Mouse (Mus musculus) heart, postnatal 0 days (tissue): Measurements from ENCODE around the gene Spock1. TPM values are rescaled to one million over a fixed set of nuclear protein-coding genes. Genes with fewer than 3 reads are reported as not detected.

ENCODE experiments used
- ATAC-seq: fragments of 200-750 bp; cut with Nextera tagmentation; 2 replicates; pipeline ENCODE4 v1.8.0; 2017; ENCODE audit warnings: low read depth, moderate number of reproducible peaks, moderate library complexity; ENCODE audit not compliant: insufficient read depth
- DNase-seq: peaks from one replicate; pipeline ENCODE4 v3.0.0-alpha.2; 2016; ENCODE audit warnings: low spot score
- H3K27ac ChIP-seq: fragments of 300-500 bp; sonication (generic); 2 replicates; pipeline ENCODE4 v1.5.1; 2014; ENCODE audit warnings: low read depth, mild to moderate bottlenecking
- H3K27me3 ChIP-seq: fragments of 300-500 bp; sonication (generic); 2 replicates; pipeline ENCODE4 v1.6.1; 2014; ENCODE audit warnings: low read length, mixed read lengths; ENCODE audit not compliant: control insufficient read depth, insufficient read depth
- H3K36me3 ChIP-seq: fragments of 300-500 bp; sonication (generic); replicated peaks from 2 replicates; pipeline ENCODE4 v1.6.1; 2014; ENCODE audit warnings: low read length, mixed read lengths; ENCODE audit not compliant: control insufficient read depth, insufficient read depth
- H3K4me1 ChIP-seq: fragments of 300-500 bp; sonication (generic); 2 replicates; pipeline ENCODE4 v1.6.1; 2014; ENCODE audit warnings: antibody characterized with exemption; ENCODE audit not compliant: control insufficient read depth, insufficient read depth
- H3K4me2 ChIP-seq: fragments of 300-500 bp; sonication (generic); 2 replicates; pipeline ENCODE4 v1.6.1; 2014; ENCODE audit warnings: low read depth, mild to moderate bottlenecking, low read length, moderate library complexity
- H3K4me3 ChIP-seq: fragments of 300-500 bp; sonication (generic); 2 replicates; pipeline ENCODE4 v1.5.1; 2014; ENCODE audit warnings: low read depth, low read length
- H3K9ac ChIP-seq: fragments of 300-500 bp; sonication (generic); replicated peaks from 2 replicates; pipeline ENCODE4 v1.6.1; 2014; ENCODE audit warnings: low read depth, low read length, mixed read lengths
- H3K9me3 ChIP-seq: fragments of 300-500 bp; sonication (generic); replicated peaks from 2 replicates; pipeline ENCODE4 v1.6.1; 2016; ENCODE audit warnings: low read length; ENCODE audit not compliant: control insufficient read depth
- CTCF ChIP-seq: IDR thresholded peaks from 2 replicates; pipeline ENCODE4 v1.5.1; 2016; ENCODE audit warnings: antibody characterized with exemption, control low read depth, low read depth
- EP300 ChIP-seq: IDR thresholded peaks from 2 replicates; pipeline ENCODE4 v1.6.1; 2016; ENCODE audit warnings: antibody characterized with exemption, low read depth
- WGBS: fragments of 180-500 bp; shearing (Covaris S2); extraction: QIAGEN DNeasy Blood & Tissue Kit; methylation state at CpG from one replicate; pipeline ENCODE4 v1.1.7; 2014; 5-methylcytosine and 5-hydroxymethylcytosine counted together
- polyA plus RNA-seq: library from polyadenylated mRNA; unstranded; fragments of >200 nt; fragmentation: Nextera tagmentation; extraction: Ambion mirVana; gene quantifications from 2 replicates; pipeline ENCODE4 v1.2.1, GENCODE M21; 2015
- total RNA-seq: library from RNA; depleted of rRNA; stranded (reverse); fragments of >200 nt; gene quantifications from 2 replicates; pipeline ENCODE4 v1.2.3, GENCODE M21; 2014; ENCODE audit warnings: low replicate concordance

Spock1 gene
- total and polyA plus RNA-seq, 2 experiments from 2014 or later = 0.20 to 0.23 TPM

DNA sequence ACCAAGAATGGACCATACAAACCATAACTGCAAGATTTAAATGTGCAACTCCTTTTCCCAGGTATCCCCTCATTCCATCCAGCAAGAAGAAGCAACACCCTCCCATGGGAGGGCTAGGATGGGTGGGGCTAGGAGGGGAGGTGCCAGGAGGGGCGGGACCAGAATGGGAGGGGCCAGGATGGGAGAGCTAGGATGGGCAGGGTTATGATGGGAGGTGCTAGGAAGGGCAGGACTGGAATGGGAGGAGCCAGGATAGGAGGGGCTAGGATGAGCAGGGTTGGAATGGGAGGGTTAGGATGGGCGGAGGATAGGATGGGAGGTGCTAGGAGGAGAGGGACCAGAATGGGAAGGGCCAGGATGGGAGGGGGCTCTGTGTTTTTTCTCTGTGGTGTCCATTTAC is 175.9 kb downstream of the Spock1 start:
- H3K27ac ChIP-seq = no peak overlapping the region
- no peak for ATAC-seq
- TF ChIP-seq CTCF (no peak), EP300 (no peak)
- no peaks in the 10 kb centered on the region for H3K36me3 ChIP-seq
- 42% methylated on average over 2 of the region's 2 CpGs for whole genome bisulfite sequencing
- H3K4me3 ChIP-seq = no peak overlapping the region
- H3K9ac ChIP-seq = no peak overlapping the region
- H3K4me2 ChIP-seq = no peak overlapping the region
- no peaks in the 10 kb centered on the region for H3K4me1 ChIP-seq
- H3K27me3 ChIP-seq = no peaks in the 10 kb centered on the region
- no peaks in the 10 kb centered on the region for H3K9me3 ChIP-seq
- no peak for DNase-seq

DNA sequence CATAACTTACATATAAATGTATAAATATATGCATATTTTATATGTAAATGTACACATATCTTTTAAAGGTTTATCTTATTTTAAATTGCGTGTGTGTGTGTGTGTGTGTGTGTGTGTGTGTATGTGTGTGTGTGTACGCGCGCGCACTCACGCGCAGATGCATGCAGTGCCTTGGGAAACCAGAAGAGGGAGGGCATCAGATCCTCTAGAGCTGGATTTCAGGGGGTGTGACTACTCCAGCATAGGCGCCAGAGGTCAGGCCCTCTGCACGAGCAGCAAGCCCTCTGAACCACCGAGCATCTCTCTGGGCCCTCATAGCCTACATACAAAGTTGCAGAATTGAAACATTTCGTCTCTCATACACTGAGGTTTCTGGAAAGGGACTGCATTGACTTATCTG is 180.4 kb downstream of the Spock1 start:
- H3K4me1 ChIP-seq = no peaks in the 10 kb centered on the region
- H3K4me3 ChIP-seq = no peak overlapping the region
- H3K4me2 ChIP-seq = no peak overlapping the region
- H3K9ac ChIP-seq = no peak overlapping the region
- WGBS = 92% methylated on average over 11 of the region's 11 CpGs
- no peaks in the 10 kb centered on the region for H3K36me3 ChIP-seq
- no peaks in the 10 kb centered on the region for H3K27me3 ChIP-seq
- no peak overlapping the region for H3K27ac ChIP-seq
- no peak for ATAC-seq
- H3K9me3 ChIP-seq = no peaks in the 10 kb centered on the region
- TF ChIP-seq EP300 = no peak
- no peak for TF ChIP-seq CTCF
- no peak for DNase-seq

DNA sequence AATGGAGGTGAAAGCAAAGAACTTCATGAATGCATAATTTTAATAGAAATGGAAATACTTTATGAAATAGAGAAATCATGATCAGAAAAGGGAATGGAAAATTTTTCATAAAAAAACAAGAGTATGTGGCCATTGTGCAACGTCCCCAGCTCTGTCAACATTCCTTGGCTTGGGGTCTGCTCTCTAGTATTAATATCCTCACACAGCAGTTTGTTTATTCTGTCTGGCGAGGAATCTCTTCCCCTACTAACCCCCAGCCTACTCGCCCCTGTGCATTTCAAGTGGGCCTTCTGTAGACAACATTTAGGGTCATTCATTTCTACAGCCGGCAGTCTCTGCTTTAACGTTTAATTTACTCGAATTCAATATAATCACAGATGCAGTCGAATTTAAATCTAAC is 181.5 kb downstream of the Spock1 start:
- H3K9ac ChIP-seq = no peak overlapping the region
- no peaks in the 10 kb centered on the region for H3K4me1 ChIP-seq
- no peak for ATAC-seq
- TF ChIP-seq EP300 (no peak), CTCF (no peak)
- no peak overlapping the region for H3K27ac ChIP-seq
- no peak overlapping the region for H3K4me2 ChIP-seq
- H3K4me3 ChIP-seq = no peak overlapping the region
- 80% methylated on average over 7 of the region's 7 CpGs for WGBS
- H3K36me3 ChIP-seq = no peaks in the 10 kb centered on the region
- no peak for DNase-seq
- H3K9me3 ChIP-seq = no peaks in the 10 kb centered on the region
- no peaks in the 10 kb centered on the region for H3K27me3 ChIP-seq

DNA sequence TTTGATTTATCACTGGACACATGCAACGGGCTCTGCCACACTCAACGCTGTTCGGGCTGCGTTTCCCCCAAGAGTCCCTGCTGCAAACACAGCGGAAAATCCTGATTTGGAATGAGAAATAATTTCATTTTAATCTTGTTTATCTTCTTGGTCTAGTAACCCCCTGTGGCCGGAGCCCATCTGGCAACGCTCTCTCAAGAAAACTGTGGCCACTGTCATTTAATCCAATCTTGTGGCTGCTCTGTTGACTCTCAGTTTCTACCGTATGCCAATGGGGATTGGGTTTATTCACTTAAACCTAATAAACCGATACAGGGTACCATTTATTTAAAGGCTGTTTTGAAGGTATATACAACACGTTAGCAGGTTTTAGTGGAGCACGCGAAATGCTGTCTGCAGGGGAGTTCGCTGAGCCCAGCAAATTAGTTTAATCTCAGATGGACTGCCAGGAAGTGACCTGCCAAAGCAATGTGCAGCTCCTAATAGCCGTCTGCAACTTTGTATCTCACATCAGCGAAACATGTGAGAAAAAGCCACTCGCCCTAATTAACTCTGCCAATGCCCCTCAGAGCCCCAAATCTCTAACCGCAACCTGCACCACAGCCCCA is 185.7 kb downstream of the Spock1 start:
- DNase-seq = no peak
- Histone ChIP-seq H3K9me3 (no peaks in the 10 kb centered on the region), H3K27ac (no peak overlapping the region), H3K9ac (no peak overlapping the region), H3K27me3 (no peaks in the 10 kb centered on the region), H3K36me3 (no peaks in the 10 kb centered on the region), H3K4me3 (no peak overlapping the region), H3K4me2 (no peak overlapping the region), H3K4me1 (no peaks in the 10 kb centered on the region)
- TF ChIP-seq EP300 = no peak
- TF ChIP-seq CTCF = no peak
- 77% methylated on average over 17 of the region's 17 CpGs for WGBS
- no peak for ATAC-seq

DNA sequence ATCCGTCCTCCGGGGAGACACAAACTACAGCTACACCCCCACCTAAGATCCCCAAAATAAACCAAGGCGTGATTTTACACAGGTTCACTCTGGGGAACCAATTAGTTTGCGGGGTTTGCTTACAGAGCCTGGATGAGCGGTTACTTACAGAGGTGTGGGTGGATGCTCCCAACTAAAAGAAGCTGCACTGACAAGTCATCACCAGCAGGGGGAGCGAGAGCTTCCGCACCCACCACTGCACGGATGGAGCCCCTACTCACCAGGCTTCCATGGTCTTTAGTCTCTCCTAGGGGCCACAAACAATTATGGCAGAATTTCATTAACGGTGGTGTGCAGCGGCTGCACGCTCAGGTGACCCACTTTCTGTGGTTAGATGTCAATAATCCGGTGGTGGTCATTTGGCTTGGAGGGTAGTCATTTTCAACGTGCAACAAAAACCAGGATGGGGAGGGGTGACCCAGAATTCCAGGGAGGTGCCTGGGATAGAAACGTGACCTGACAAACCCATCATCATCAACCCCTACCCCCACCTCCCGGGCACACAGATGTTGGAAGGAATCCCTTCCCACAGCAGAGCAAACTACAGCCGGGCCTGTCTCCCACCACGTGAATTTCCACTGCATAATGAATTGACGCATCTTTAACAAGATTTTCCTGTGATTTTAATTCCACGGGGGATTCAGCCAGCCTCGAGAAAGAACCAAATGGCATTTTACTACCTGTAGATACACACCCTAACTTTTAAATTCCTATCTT is 186.4 kb downstream of the Spock1 start:
- H3K36me3 ChIP-seq = no peaks in the 10 kb centered on the region
- WGBS = 62% methylated on average over 20 of the region's 20 CpGs
- no peaks in the 10 kb centered on the region for H3K27me3 ChIP-seq
- no peak overlapping the region for H3K9ac ChIP-seq
- 0 out of 2 replicates have a peak, but pooled peaks cover 3% of the 10 kb centered on the region for H3K9me3 ChIP-seq
- TF ChIP-seq EP300 (no peak), CTCF (peak; percentile 39)
- no peak for DNase-seq
- H3K4me2 ChIP-seq = no peak overlapping the region
- no peak overlapping the region for H3K27ac ChIP-seq
- H3K4me3 ChIP-seq = no peak overlapping the region
- no peak for ATAC-seq
- no peaks in the 10 kb centered on the region for H3K4me1 ChIP-seq
